Mouse (Mus musculus): Measurements from ENCODE around the gene Rgs2. TPM values are rescaled to one million over a fixed set of nuclear protein-coding genes. Genes with fewer than 3 reads are reported as not detected.

Rgs2 gene
- polyA plus RNA-seq (2012; rRNA removed) = 2.1 and 3.0 TPM in 2 replicates

DNA sequence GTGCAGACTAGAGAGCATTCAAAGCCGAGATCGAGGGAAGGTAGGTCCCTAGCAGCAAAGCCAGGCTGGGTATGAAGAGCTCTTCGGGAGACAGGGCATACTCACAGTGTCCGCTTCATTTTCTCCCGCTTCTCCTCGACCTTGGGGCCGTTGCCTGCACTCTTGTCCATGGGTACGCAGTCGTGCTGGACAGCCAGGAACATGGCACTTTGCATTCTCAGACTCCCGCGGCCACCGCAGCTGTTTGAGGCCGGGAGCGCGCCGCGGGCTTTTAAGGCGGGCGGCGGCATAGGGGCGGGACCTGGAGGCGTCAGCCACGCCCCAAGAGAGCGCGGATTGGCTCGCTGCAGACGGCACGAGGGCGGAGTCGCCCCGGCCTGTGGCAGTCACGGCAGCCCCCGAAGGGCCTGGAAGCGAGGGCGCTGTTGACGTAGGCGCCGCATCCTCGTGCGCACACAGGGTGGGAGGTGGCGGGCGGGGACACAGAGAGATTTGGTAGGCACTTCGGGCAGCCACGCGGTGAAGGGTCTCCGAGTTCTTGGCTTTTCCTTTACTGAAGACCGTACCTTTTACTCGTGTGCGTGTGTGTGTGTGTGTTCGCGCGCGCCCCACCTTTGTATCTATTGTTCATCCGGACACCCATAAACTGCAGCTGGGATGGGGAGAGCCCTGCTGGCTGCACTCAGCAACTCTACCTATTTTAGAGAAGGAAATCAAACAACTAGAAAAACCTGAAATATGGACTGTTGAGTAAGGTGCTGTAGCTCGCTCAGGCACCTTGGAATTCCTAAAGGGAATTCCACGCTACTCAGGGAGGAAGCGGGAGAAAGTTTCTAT lies at the start of gene Rgs2:
Rgs2 (minus strand) TSS at position 258 of the 837 bp plus-strand sequence.

Other genes starting within 250 kb of the Rgs2 start
- 0.67 and 0.68 TPM in 2 replicates for gene Trove2, start 227.1 kb downstream of the Rgs2 start, polyA plus RNA-seq (2012; rRNA removed)
- gene Uchl5, start 226.9 kb downstream of the Rgs2 start, polyA plus RNA-seq (2012; rRNA removed) = 2.7 TPM in 2 replicates
- gene Rgs13, start 173.2 kb upstream of the Rgs2 start, polyA plus RNA-seq (2012; rRNA removed) = 0.12 TPM in 1 of 2 replicates, not detected in the other
- 1.3 and 1.8 TPM in 2 replicates for gene Rgs1, start 245.1 kb upstream of the Rgs2 start, polyA plus RNA-seq (2012; rRNA removed)

Data from colon, adult 2 months (tissue).